Mouse (Mus musculus) megakaryocyte, embryonic 14.5 days (primary cell): Measurements from ENCODE around the gene Klhl29.

Experiments
- FLI1 ChIP-seq: IDR thresholded peaks from 2 replicates; pipeline ENCODE4 v1.6.1; 2012; ENCODE audit warnings: low read length, inconsistent platforms, mixed read lengths
- GATA1 ChIP-seq: IDR thresholded peaks from 3 replicates; pipeline ENCODE4 v1.6.1; 2012; ENCODE audit warnings: mixed read lengths, low read length, inconsistent platforms, borderline replicate concordance

GRCm38 (mm10) chr12:5151859-5152258, 223.6 kb downstream of the Klhl29 start:
- TF ChIP-seq GATA1 (no peak), FLI1 (no peak)
